Mouse (Mus musculus): ENCODE results near the gene Nol11.
"Not testable (repeated sequence)": the region's sequence is repeated elsewhere in the genome, so short reads cannot be mapped to it uniquely, and the experiment has no call there.

The Nol11 gene

GRCm38 (mm10) chr11:107154431-107154830 lies 34.8 kb downstream of the Nol11 start:
- no peak for DNase-seq

DNA sequence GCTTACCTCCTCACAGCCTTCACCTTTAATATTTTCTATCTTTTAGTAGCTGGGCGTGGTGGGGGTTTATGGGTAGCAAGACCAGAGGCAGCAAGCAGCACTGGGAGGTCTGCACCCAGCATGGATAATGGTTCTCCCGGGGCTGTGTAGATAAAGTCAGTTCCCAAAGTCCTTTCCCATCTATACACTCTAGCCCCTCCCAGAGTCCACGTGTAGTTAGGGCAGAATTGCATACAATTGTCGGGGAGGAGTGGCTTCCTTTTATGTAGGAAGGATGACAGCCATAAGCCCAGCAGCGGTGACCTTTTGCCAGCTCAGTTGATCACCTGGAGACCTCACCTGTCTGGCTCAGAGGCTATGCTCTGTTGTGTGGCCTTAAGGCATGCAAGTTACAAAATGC lies 35.5 kb downstream of the Nol11 start:
- no peak for DNase-seq

GRCm38 (mm10) chr11:107151809-107152208 lies 37.4 kb downstream of the Nol11 start:
- DNase-seq, result no peak

DNA sequence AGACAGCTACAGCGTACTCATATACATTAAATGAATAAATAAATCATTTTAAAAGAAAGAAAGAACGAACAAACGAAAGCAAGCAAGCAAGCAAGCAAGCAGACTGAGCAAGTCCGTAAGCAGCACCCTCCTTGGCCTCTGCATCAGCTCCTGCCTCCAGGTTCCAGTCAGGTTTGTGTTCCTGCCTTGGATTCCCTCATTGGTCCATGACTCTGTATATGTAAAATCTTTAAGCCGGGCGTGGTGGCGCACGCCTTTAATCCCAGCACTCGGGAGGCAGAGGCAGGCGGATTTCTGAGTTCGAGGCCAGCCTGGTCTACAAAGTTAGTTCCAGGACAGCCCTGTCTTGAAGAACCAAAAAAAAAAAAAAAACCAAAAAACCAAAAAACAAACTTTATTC lies 45.2 kb downstream of the Nol11 start:
- not testable (repeated sequence) for DNase-seq

GRCm38 (mm10) chr11:107142382-107142781 lies 46.8 kb downstream of the Nol11 start:
- no peak for DNase-seq

DNA sequence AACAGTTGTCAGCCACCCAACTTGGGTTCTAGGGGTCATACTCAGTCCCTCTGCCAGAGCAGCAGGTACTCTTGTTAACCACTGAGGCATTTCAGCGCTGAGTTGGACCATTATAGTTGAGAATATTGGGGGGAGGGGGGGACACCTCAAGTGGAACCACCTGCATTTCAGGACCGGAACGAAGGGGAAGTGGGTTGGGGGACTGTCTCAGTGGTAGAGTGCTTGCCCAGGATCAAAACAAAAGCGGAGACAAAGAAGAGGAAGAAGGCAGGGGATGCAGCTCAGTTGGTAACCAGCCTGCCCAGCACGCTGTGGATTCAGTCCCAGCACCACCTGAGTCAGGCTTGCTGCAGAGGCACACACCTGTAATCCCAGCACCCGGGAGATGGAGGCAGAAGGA lies 48.4 kb downstream of the Nol11 start:
- peak; percentile 38 to 61 for DNase-seq

DNA sequence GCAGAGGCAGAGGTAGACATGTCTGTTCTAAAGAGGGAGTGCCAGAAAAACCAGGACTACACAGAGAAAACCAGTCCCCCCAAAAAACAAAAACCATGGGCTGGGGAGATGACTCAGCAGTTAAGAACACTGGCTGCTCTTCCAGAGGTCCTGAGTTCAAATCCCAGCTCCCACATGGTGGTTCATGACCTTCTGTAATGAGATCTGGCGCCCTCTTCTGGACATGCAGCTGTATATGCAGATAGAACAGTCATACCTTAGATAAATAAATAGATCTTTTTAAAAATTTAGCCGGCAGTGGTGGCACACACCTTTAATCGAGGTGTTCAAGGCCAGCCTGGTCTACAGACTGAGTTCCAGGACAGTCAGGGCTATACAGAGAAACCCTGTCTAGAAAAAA lies 50.5 kb downstream of the Nol11 start:
- peak in 1 of 2 experiments; percentile 28 for DNase-seq

- no peak for DNase-seq
Observed at GRCm38 (mm10) chr11:107137593-107137992, 51.6 kb downstream of the Nol11 start.

DNA sequence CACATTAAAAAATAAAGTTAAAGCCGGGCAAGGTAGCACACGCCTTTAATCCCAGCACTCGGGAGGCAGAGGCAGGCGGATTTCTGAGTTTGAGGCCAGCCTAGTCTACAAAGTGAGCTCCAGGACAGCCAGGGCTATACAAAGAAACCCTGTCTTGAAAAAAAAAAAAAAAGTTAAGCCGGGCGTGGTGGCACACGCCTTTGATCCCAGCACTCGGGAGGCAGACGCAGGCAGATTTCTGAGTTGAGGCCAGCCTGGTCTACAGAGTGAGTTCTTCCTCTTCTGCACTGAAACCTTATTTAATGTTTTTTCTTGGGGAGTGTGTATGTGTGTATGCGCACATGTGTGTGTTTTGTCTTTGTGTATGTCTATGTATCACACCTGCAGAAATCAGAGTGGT lies 52.7 kb downstream of the Nol11 start:
- DNase-seq, result not testable (repeated sequence)

GRCm38 (mm10) chr11:107135741-107136140 lies 53.4 kb downstream of the Nol11 start:
- DNase-seq, result peak in 1 of 2 experiments; percentile 15

GRCm38 (mm10) chr11:107132426-107132825 lies 56.8 kb downstream of the Nol11 start:
- no peak for DNase-seq

DNA sequence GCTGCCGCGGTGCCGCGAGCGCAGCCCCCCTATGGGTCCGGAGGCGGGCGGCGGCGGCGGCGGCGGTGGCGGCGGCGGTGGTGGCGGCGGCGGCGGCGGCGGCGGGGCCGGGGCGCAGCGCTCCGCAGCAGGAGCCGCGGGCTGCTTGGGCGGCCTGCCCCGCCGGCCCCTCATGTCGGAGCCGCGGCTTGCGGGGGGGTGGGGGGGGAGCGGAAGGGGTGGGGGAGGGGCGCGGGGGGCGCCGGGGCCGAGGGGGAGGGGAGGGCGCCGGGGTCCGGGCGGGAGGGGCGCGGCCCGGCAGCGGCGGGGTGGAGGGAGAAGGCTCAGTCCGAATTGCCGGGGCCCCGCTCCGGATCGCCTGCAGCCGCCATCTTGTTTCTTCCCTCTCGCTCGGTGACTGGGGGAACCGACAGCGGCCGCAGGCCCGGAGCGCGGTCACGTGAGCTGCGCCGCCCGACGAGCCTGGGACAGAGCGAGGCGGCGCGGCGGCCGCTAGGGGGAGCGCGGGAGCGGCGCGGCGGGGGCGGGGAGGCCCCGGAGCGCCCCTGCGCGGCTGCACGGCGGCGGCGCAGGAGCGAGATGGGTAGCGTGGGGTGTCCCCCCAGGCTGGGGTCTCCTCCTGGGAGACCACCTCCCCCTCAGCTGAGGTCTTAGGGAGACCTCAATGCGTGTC lies 57.3 kb downstream of the Nol11 start, which contains the start of gene Bptf:
Gene Bptf, minus strand, starts transcription at position 379 of the 673 bp plus-strand sequence.
- DNase-seq, result peak; percentile 82

- DNase-seq, result peak; percentile 48 to 62
Observed at GRCm38 (mm10) chr11:107130879-107131748, 58.1 kb downstream of the Nol11 start.

DNA sequence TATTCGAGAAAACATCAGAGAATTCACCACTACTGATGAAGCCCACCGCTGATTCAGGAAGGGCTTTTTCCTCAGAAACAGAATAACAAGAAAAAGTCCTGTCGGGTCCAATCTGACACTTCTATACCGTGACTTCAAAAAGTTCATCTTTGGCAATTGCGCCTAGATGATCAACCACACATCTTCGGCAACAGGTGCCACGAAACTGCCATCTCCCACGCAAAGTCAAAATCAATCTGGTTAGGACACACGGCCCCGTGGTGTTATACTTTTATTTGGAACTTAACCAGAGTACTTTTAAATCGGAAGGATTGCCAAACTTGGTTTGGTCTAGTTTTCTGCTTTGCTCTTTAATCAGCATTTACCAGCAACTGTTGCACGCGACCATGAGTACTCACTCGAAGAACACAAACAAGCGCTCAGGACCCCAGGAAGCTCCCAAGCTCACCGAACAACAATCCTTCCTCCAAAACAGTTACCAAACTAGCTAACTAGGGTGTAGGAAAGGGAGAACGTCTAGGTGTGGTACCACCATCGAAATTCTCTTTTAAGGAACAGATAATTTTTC lies 58.9 kb downstream of the Nol11 start:
- peak in 1 of 2 experiments; percentile 19 for DNase-seq

GRCm38 (mm10) chr11:107129641-107130040 lies 59.5 kb downstream of the Nol11 start:
- no peak for DNase-seq

DNA sequence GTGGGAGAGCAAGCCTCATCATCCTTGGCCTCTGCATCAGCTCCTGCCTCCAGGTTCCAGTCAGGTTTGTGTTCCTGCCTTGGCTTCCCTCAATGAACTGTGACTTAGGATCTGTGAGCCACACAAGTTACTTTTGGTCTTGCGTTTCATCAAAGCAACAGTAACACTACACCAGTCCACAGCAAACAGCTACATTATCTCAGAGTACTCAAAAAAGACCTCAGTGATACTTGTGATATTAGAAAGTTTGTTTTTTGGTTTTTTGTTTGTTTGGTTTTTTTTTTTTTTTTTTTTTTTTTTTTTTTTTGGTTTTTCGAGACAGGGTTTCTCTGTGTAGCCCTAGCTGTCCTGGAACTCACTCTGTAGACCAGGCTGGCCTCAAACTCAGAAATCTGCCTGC lies 62.5 kb downstream of the Nol11 start:
- DNase-seq, result not testable (repeated sequence)

DNA sequence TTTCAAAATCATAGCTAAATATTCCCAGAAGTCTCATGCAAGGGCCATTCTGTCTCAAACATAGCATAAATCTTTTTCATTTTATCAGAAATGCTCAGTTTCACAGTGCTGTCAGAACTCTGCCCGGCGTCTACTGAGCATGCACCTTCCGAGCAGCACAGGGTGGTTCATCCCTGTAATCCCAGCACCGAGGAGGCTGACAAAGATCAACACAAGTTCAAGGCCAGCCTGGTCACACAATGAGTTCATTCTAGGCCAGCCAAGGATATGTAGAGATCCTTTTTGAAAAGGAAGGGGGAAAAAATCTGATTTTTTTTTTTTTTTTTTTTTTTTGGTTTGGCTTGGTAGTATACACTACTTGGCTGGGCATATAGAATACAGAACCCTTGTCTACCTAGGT lies 64.2 kb downstream of the Nol11 start:
- DNase-seq, result no peak

- peak in 1 of 2 experiments; percentile 24 for DNase-seq
Observed at GRCm38 (mm10) chr11:107124327-107124731, 64.9 kb downstream of the Nol11 start.

- DNase-seq, result no peak
Observed at GRCm38 (mm10) chr11:107117789-107118188, 71.4 kb downstream of the Nol11 start.

Data from thymus, adult 18-20 months (tissue).